Mouse (Mus musculus) E14TG2a.4 (cell line): ENCODE measurements around the gene Idi2.
"Not testable (repeated sequence)": the region's sequence is repeated elsewhere in the genome, so short reads cannot be mapped to it uniquely, and the experiment has no call there.

ENCODE experiments used
- H3K27me3 ChIP-seq: 2 replicates; pipeline ENCODE4 v1.6.1; 2014; ENCODE audit warnings: low read length, control low read depth; ENCODE audit not compliant: insufficient read depth
- H3K36me3 ChIP-seq: 2 replicates; pipeline ENCODE4 v1.6.1; 2014; ENCODE audit warnings: low read length, control low read depth; ENCODE audit not compliant: insufficient read depth
- H3K4me1 ChIP-seq: replicated peaks from 2 replicates; pipeline ENCODE4 v1.6.1; 2014; ENCODE audit warnings: low read depth, low read length, control low read depth
- H3K4me3 ChIP-seq: replicated peaks from 2 replicates; pipeline ENCODE4 v1.5.1; 2014; ENCODE audit warnings: mild to moderate bottlenecking, low read length
- H3K9me3 ChIP-seq: 2 replicates; pipeline ENCODE4 v1.6.1; 2014; ENCODE audit warnings: low read length, control low read depth
- CTCF ChIP-seq: conservative IDR thresholded peaks from 2 replicates; pipeline ENCODE4 v1.5.1; 2014; ENCODE audit warnings: low read length
- NANOG ChIP-seq: IDR thresholded peaks from 2 replicates; pipeline ENCODE4 v1.6.1; 2014; ENCODE audit warnings: borderline replicate concordance, low read length, mixed read lengths
- POU5F1 ChIP-seq: IDR thresholded peaks from 2 replicates; pipeline ENCODE4 v1.6.1; 2014; ENCODE audit warnings: low read length, borderline replicate concordance

The Idi2 gene

GRCm38 (mm10) chr13:8952563-8952962 lies at the start of gene Idi2:
TSS of gene Idi2 (plus strand) at chr13:8952863.
- H3K36me3 ChIP-seq, H3K4me1 ChIP-seq, H3K9me3 ChIP-seq, H3K4me3 ChIP-seq, H3K27me3 ChIP-seq: not testable (repeated sequence)

DNA sequence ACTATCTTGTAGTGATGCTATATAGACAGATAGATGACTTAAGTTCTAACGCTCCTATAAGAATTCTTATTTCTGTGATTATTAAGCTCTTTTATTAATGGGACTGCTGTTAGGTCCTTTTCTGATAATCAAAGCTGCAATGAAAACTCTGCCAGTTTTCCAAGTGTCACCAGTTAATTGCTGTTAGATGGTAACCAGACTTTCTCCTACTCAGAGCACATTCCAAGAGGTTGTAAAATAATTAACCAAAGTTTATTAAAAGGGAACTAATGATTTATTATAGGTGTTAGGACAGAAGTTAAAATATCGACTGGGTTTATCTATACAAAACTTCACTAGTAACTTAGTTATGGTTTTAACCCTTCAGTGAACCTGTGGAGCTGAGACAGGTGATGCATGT lies 46.7 kb upstream of the Idi2 start:
- H3K4me1 ChIP-seq, H3K36me3 ChIP-seq, H3K27me3 ChIP-seq, H3K4me3 ChIP-seq: not testable (repeated sequence)
- peaks cover 74% of the 10 kb centered on the region for H3K9me3 ChIP-seq

DNA sequence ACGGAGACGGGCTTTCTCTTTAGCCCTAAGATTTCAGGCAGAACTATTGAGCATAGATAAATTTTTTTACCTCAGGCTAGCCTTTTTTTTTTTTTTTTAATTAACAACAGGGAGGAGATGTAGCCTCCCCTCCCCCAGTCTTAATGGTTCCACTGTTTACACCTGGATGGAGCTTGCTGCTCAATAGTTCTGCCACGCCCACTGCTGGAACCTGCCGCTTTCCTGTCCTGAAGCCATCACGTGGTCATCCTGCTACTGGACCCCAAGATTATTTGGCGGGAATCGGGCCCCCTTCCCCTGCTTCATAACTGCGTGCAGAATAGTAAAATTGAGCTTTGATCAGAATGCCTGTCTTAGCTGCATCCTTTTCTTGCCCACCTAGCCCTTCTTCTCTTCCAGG lies 38.8 kb upstream of the Idi2 start:
- not testable (repeated sequence) for H3K27me3 ChIP-seq, H3K4me1 ChIP-seq, H3K4me3 ChIP-seq, H3K36me3 ChIP-seq
- peaks cover 56% of the 10 kb centered on the region for H3K9me3 ChIP-seq

GRCm38 (mm10) chr13:8933499-8933898 lies 19.2 kb upstream of the Idi2 start:
- Histone ChIP-seq H3K4me1 (peaks cover under 1% of the 10 kb centered on the region), H3K9me3 (peaks cover 53% of the 10 kb centered on the region), H3K27me3 (no peaks in the 10 kb centered on the region), H3K36me3 (no peaks in the 10 kb centered on the region), H3K4me3 (no peak overlapping the region)
- TF ChIP-seq POU5F1 (no peak), NANOG (no peak), CTCF (no peak)

- H3K27me3 ChIP-seq, H3K36me3 ChIP-seq, H3K4me3 ChIP-seq: not testable (repeated sequence)
- Histone ChIP-seq H3K9me3 (peaks cover 34% of the 10 kb centered on the region), H3K4me1 (peaks cover 12% of the 10 kb centered on the region)
These were observed 15.0 kb upstream of the Idi2 start for GRCm38 (mm10) chr13:8937611-8938140.

- H3K36me3 ChIP-seq = not testable (repeated sequence)
These were observed 11.6 kb upstream of the Idi2 start for GRCm38 (mm10) chr13:8941110-8941509.

DNA sequence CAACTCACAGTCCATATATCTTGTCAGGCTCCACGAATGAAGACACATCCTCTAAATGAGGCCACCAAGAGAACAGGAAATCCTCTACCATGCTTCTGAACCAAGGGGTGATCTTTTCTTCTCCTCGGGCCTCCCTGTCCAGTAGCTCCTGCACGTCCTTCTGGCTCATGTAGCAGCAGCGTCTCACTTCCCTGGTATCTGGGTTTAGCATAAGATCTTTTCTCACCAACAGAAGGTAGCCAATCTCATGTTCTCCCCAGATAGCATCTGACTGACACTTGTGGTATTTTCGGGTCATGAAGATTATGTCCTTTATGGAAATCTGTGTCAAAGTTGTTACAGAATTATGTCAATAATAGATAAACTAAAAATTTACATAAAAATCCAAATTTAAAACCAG lies 11.0 kb upstream of the Idi2 start:
- not testable (repeated sequence) for H3K36me3 ChIP-seq, H3K27me3 ChIP-seq, H3K4me3 ChIP-seq
- Histone ChIP-seq H3K4me1 (peaks cover 12% of the 10 kb centered on the region), H3K9me3 (peaks cover 15% of the 10 kb centered on the region)

More at GRCm38 (mm10) chr13:8941110-8941509, 11.6 kb upstream of the Idi2 start:
- H3K9me3 ChIP-seq = peaks cover 21% of the 10 kb centered on the region
- not testable (repeated sequence) for H3K27me3 ChIP-seq, H3K4me3 ChIP-seq
- peaks cover 12% of the 10 kb centered on the region for H3K4me1 ChIP-seq

GRCm38 (mm10) chr13:8943828-8944227 lies 8.8 kb upstream of the Idi2 start:
- H3K4me1 ChIP-seq, H3K4me3 ChIP-seq, H3K36me3 ChIP-seq, H3K27me3 ChIP-seq, H3K9me3 ChIP-seq: not testable (repeated sequence)

DNA sequence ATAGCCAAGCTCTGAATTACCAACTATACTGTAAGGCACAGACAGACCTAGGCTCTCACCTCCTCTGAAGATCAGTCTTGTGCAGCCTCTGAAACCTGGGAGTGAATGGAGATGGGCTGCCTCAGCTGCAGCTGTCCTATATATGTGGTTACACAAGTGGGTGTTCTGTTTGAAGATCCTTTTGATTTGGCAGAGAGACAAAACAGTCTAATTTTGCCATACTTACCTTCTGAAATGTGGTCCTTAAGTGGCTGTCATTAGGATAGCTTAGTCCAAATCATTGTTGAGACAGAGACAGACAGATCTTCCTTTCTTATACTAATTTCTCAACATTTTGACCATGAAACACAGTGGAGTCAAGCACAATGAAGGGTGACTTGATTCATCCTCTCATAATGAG lies 4.5 kb upstream of the Idi2 start, which contains the start of gene Gm9745:
Gene Gm9745, minus strand, starts transcription at position 101 of the 400 bp plus-strand sequence.
- not testable (repeated sequence) for H3K36me3 ChIP-seq, H3K4me3 ChIP-seq, H3K9me3 ChIP-seq, H3K27me3 ChIP-seq, H3K4me1 ChIP-seq

DNA sequence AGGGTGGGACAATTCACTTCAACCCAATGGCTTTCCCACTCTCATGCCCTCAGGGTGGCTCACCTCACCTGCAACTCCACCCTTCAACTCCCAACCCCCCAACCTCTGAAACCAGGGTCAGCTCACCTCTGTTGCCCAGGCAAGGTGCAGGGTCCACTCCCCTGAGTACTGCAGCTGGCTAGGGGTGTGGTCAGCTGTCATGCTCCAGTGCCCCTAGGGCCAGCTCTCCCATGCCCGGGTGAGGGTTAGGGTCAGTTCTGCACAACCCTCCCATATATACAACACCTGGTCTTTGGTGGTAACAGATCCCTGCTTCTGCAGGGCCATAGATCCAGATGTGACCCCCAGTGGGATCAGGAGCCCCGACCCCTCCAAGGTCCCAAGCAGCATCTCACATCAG lies 2.5 kb downstream of the Idi2 start:
- not testable (repeated sequence) for H3K4me1 ChIP-seq, H3K36me3 ChIP-seq, H3K4me3 ChIP-seq, H3K27me3 ChIP-seq, H3K9me3 ChIP-seq

GRCm38 (mm10) chr13:8956873-8957272 lies 4.2 kb downstream of the Idi2 start:
- H3K4me3 ChIP-seq, H3K27me3 ChIP-seq, H3K9me3 ChIP-seq, H3K36me3 ChIP-seq, H3K4me1 ChIP-seq: not testable (repeated sequence)

GRCm38 (mm10) chr13:8959058-8959457 lies 6.4 kb downstream of the Idi2 start:
- H3K4me1 ChIP-seq, H3K27me3 ChIP-seq, H3K9me3 ChIP-seq, H3K36me3 ChIP-seq, H3K4me3 ChIP-seq: not testable (repeated sequence)

- not testable (repeated sequence) for H3K4me3 ChIP-seq, H3K4me1 ChIP-seq, H3K27me3 ChIP-seq, H3K9me3 ChIP-seq, H3K36me3 ChIP-seq
These were observed 6.9 kb downstream of the Idi2 start for GRCm38 (mm10) chr13:8959554-8959953.

GRCm38 (mm10) chr13:8961128-8961888 lies 8.6 kb downstream of the Idi2 start:
- not testable (repeated sequence) for H3K4me1 ChIP-seq, H3K36me3 ChIP-seq, H3K27me3 ChIP-seq, H3K4me3 ChIP-seq
- peaks cover 11% of the 10 kb centered on the region for H3K9me3 ChIP-seq
